Mouse (Mus musculus): ENCODE results near the gene Ankrd55.
"Not testable (repeated sequence)": the region's sequence is repeated elsewhere in the genome, so short reads cannot be mapped to it uniquely, and the experiment has no call there.

Gene Ankrd55

GRCm38 (mm10) chr13:112289981-112290380 lies 1.7 kb downstream of the Ankrd55 start:
- in situ Hi-C loops (cut with MboI) = loop anchor here (25.0 kb wide), 1 partner anchor 597 kb away; no protein-coding TSS in a partner anchor

- in situ Hi-C loops (cut with MboI) = loop anchor here (25.0 kb wide), 1 partner anchor 595 kb away; no protein-coding TSS in a partner anchor
Measured at GRCm38 (mm10) chr13:112292489-112292888, 4.2 kb downstream of the Ankrd55 start.

- in situ Hi-C loops (cut with MboI) = loop anchor here (25.0 kb wide), 1 partner anchor 594 kb away; no protein-coding TSS in a partner anchor
Measured at GRCm38 (mm10) chr13:112293092-112293491, 4.8 kb downstream of the Ankrd55 start.

GRCm38 (mm10) chr13:112294446-112294845 lies 6.2 kb downstream of the Ankrd55 start:
- in situ Hi-C loops (cut with MboI) = loop anchor here (25.0 kb wide), 1 partner anchor 593 kb away; no protein-coding TSS in a partner anchor

- in situ Hi-C loops (cut with MboI) = loop anchor here (25.0 kb wide), 1 partner anchor 590 kb away; no protein-coding TSS in a partner anchor
Measured at GRCm38 (mm10) chr13:112297781-112298180, 9.5 kb downstream of the Ankrd55 start.

GRCm38 (mm10) chr13:112303429-112303828 lies 15.2 kb downstream of the Ankrd55 start:
- in situ Hi-C loops (cut with MboI) = loop anchor here (10.0 kb wide), 1 partner anchor 221 kb away; no protein-coding TSS in a partner anchor

GRCm38 (mm10) chr13:112308672-112309071 lies 20.4 kb downstream of the Ankrd55 start:
- in situ Hi-C loops (cut with MboI) = loop anchor here (10.0 kb wide), 1 partner anchor 216 kb away; no protein-coding TSS in a partner anchor

- in situ Hi-C loops (cut with MboI) = not testable (repeated sequence)
Measured at GRCm38 (mm10) chr13:112311611-112312010, 23.4 kb downstream of the Ankrd55 start.

- in situ Hi-C loops (cut with MboI) = no loop called here
Measured at GRCm38 (mm10) chr13:112315442-112315841, 27.2 kb downstream of the Ankrd55 start.

- in situ Hi-C loops (cut with MboI) = no loop called here
Measured at GRCm38 (mm10) chr13:112316622-112317482, 28.6 kb downstream of the Ankrd55 start.

- in situ Hi-C loops (cut with MboI) = no loop called here
Measured at GRCm38 (mm10) chr13:112318124-112318523, 29.9 kb downstream of the Ankrd55 start.

- in situ Hi-C loops (cut with MboI) = no loop called here
Measured at GRCm38 (mm10) chr13:112323591-112324266, 35.5 kb downstream of the Ankrd55 start.

- in situ Hi-C loops (cut with MboI) = no loop called here
Measured at GRCm38 (mm10) chr13:112325126-112325525, 36.9 kb downstream of the Ankrd55 start.

- in situ Hi-C loops (cut with MboI) = no loop called here
Measured at GRCm38 (mm10) chr13:112326403-112326802, 38.2 kb downstream of the Ankrd55 start.

- in situ Hi-C loops (cut with MboI) = no loop called here
Measured at GRCm38 (mm10) chr13:112326977-112327376, 38.7 kb downstream of the Ankrd55 start.

- in situ Hi-C loops (cut with MboI) = no loop called here
Measured at GRCm38 (mm10) chr13:112327511-112327910, 39.3 kb downstream of the Ankrd55 start.

- in situ Hi-C loops (cut with MboI) = no loop called here
Measured at GRCm38 (mm10) chr13:112330257-112330656, 42.0 kb downstream of the Ankrd55 start.

GRCm38 (mm10) chr13:112330919-112331681 lies 42.8 kb downstream of the Ankrd55 start:
- in situ Hi-C loops (cut with MboI) = no loop called here

- in situ Hi-C loops (cut with MboI) = no loop called here
Measured at GRCm38 (mm10) chr13:112331682-112332061, 43.4 kb downstream of the Ankrd55 start.

GRCm38 (mm10) chr13:112335531-112335930 lies 47.3 kb downstream of the Ankrd55 start:
- in situ Hi-C loops (cut with MboI) = no loop called here

- in situ Hi-C loops (cut with MboI) = no loop called here
Measured at GRCm38 (mm10) chr13:112337146-112337545, 48.9 kb downstream of the Ankrd55 start.

- in situ Hi-C loops (cut with MboI) = no loop called here
Measured at GRCm38 (mm10) chr13:112340205-112340604, 52.0 kb downstream of the Ankrd55 start.
